Mouse (Mus musculus) ovary, postnatal 36 days (tissue): ENCODE results near the gene Rexo5.

ENCODE experiments used
- DNase-seq: peaks from one replicate; pipeline ENCODE4 v3.0.0; 2022; ENCODE audit warnings: low spot score, mixed read lengths

Rexo5 gene

DNA sequence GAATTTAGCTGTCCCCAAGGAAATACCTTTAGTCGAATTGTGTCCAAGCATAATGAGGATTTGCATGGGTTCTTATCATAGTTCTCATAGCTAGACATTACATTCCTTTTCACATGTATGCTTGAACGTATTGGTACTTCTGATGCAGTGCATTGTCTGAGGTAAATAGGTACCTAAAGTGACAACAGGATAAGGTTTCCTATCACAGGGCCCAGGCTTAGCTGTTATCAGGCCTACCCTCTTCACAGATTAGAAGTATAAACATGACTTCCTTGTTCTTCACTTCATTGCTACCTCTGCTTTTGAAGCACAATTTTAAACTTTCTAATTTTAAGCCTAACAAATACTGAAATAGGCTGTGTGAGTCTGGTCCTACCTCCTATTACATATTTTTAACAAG, 51.7 kb downstream of the Rexo5 start:
- no peak for DNase-seq

DNA sequence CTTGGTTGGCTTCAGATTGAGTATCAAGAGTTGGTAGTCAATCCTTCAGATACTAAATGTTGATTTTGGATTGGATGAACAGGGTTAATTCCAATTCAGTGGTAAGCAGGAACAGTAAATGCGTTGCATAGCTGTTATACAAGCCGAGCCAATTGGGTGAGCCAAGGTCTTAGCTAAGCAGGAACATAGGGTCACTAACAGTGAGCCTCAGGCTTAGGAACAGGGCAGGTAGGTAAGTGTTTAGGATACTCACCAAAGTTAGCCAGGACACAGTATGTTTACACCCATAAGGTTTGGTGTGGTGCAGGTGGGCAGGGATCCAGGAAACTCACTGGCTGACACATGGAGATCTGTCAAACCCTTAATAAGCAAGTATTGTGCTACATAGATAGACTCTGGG, 53.6 kb downstream of the Rexo5 start:
- DNase-seq, result no peak

DNA sequence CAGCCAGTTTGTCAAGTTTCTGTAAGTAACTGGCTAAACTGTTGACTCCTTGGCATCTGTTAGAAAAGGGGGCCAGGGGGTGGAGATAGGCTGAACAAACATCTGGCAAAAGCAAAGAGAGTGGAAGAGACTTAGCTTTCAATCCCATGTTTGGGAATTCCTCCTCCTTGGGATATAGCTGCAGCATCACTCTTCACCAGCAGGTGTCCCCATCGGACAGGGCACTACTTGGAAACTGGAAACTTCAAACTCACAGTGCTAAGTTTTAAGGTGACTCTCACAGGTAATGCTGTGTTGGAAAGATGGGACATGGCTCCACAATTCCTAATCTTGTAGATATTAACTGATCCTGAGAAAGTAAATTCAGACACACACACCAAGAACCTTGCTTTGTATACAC, 55.3 kb downstream of the Rexo5 start:
- peak; percentile 51 for DNase-seq

DNA sequence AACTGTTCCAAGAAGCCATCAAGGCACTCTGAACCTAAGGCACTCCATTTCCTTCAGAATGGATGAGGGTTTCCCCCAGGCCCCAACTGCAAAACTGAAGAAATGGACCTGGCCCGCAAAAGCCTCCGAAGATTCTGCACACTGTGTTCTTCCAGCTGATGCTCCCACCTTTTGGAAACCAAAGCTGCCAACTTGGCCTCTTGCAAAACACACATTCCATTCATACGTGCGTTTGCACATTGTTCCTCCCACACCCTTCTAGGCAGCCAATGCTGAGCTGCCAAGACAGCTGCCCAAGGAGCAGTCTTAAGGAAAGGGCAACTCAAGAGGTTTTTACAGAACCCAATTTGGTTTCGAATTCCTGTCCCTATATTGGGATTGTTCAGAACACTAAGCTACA, 56.9 kb downstream of the Rexo5 start:
- peak; percentile 23 for DNase-seq

DNA sequence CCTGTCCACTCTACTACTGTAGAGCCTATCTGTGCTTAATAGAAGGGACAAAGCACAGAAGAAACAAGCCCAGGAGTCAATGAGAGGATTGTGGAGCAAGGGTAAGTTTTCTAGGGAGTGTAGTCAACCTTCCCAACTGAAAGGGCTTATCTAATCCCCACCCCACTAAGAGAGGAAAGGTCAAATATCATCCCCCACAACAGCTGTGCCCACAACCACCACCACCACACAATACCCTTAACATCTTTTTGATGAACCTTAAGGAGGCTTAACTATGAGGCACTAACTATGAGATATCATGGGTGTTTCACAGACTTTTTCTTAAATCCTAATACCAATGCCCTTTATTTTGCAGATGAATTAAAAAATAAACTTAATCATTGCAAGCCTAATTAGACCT, 58.7 kb downstream of the Rexo5 start:
- DNase-seq, result no peak

DNA sequence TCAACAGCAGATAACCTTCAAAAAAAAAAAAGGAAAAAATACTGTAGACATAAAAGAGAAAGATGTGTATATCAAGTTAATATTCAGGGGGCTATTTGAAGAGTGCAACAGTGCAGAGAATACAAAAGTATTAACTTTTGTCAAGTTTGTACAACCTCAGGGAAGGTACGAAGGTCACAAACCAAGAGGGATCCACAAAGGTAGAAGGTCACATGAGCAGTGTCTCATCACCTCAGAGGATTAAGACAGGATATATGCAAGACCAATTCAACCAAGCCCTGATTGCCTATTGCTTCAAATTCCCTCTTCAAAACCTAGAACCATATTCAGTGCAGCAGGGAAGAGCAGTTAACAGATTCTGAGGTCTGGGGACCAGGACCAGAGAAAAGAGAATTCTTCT, 59.4 kb downstream of the Rexo5 start:
- no peak for DNase-seq

DNA sequence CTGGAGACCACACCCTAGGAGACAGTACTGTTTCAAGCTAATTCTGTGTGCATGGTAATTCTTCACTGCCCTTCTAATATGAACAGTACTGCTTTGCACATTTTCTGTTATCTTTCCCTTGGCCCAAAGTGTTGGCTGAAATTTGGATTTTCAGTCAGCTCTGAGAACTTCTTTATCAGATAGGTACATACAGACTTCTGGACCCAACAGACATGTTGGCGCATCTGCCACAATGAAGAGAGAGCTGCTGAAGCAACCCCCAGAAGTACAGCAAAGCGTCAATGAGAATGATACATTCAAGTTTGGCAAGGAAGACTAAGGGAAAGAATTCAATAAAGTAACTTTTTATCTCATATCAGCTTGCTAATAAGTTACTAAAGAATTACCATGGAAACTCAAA, 60.6 kb downstream of the Rexo5 start:
- no peak for DNase-seq

DNA sequence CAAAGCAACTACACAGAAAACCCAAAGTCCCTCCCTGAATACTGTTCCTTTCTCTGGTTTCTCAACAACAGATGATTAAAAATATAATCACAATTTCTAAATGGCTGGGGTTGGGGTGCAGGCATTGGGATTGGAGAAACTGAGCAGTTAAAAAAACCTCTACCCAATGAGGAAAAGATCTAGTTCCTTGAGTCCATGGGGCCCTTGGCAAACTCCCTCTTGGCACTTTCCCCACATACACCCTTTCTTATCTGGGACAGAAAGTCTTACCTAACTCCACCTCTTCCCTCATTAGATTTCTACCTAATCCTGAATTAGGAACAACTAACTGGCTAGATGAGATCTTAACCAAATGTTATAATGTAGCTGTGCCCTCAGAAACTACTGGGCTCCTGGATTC, 61.2 kb downstream of the Rexo5 start:
- no peak for DNase-seq

DNA sequence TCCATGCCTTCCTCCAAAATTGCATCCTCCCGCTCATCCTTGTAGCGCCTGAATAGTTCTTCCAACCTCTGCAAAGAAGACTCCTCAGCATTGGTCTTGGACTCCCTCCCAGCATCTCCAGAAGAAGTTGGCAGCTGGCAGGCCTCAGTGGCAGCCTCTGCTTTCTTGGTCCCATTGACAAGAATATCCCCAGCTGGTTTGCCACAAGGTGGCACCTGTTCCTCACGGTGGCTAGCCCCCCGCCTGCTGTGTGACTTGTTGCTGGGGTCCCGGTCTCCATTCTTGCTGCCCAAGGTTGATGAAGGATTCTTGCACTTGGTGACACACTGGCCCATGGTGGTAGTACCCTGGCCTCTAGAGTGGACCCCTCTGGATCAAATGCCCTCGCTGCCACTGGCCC, 65.7 kb downstream of the Rexo5 start:
- DNase-seq, result no peak

DNA sequence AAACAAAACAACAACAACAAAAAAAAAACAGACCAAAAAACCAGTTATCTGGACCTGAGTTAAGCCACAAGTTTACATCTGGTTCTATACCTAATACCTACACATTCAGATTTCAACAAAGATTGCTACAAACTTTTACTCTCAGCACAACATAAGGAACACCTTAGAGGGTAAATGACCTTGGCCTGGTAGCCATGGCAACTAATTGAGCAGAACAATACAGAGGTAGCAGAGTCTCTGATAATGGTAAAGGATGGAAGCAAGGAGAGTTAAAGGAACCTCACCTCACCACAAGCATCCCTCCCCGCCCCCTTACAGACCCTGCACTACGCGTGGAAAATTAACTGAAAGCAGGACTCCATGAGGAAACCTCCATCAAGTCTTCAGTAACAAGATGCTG, 66.3 kb downstream of the Rexo5 start:
- no peak for DNase-seq

DNA sequence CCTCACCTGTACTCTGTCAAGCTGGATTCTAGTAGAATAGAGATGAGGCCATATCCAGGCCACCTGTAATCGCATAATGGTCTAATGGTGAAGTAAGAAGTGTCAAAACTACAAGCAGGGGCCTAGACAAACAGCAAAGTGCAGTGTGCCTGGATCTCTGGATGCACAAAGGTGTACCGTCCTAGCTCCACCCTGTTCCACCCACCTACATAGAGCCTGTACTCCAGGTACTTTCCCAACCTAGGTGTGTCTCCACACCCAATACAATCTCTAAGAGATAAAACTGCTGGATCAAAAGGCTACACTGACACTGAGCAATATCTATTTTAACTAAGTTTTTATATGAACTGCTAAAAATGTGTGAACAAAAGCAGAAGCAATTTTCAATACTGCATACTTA, 66.7 kb downstream of the Rexo5 start:
- DNase-seq, result no peak

DNA sequence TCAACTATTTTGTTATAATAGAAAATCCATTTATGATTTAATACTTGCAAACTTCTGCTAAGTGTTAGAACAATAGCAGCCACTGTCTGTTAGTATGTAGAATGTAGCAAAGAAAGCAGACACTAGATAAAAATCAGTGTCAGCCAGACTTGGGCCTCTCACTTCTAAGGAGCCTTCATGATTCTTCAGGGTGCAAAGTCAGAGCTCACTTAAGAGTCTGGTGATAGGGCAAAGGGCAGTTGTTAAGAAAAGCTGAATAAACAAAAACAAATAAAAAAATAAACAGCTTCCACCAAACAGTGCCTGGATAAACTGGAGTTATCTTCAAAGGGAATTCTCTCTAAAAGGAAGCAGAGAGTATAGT, 67.1 kb downstream of the Rexo5 start:
- DNase-seq, result no peak

DNA sequence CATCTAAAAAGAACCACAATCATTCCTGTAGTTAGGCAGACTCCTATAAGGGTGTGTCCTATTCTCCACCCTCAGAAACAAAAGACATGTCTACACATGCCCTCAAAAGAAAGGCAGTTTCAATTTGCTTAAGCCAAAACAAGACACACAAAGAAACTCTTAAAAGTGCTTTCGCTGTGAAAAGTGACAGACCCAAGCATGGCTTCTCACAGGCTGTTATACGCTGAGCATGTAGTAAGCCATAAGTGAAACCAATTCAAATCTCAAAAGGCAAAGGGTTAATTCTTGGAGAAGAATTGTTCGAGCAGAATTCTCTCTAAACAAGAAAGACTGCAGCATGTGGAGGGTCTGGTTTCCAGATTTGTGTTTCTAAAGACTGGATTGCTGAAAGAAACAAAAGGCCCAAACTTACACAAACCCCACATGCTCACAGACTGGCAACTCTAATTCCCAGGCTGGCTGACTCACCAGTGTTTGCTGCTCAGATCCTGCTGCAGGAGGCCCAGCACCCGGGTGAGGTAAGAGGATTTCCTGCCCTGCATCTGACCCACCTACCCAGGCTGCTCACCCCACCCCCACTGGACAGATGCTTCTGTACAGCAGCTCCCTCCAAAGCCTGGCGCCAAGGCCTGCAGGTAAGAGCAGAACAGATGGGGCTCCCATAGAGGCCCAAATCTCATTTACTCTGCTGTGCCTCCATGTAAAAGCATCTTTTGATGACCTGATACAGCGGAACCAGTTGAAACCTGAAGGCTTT, 67.7 kb downstream of the Rexo5 start:
- DNase-seq, result no peak

DNA sequence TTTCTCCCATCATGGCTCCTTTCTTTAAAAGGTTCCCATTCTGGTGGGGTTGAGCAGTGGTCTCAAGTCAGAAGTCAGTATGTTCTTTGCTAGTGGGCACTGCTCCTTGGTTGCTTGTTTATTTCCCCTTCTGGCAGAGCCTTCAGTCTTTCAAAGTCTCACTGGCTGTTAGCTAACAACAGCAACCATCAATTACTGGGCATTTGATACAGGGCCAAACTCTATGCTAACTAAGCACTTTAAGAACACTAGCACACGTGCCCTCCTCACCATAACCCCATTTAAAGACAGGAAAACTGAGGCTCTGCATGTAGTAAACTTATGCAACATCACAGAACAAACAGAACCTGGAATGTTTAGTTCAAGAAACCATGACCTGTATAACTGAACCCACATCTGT, 68.4 kb downstream of the Rexo5 start:
- DNase-seq, result no peak

DNA sequence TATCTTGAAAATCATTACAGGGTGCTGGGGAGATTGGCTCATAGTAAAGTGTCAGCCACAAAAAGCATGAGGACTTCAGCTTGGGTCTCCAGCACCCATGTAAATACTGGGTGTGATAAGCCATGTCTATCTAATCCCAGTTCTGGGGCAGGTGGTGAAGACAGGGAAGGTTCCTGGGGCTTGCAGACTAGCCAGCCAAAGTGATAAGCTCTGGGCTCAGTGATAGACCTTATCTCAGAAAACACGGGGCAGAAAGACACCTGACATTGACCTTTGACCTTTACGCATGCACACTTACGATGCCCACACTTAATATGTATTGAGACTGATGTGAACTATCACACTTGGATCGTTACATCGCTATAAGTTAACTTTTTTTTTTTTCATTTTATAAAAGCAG, 70.7 kb downstream of the Rexo5 start:
- no peak for DNase-seq

DNA sequence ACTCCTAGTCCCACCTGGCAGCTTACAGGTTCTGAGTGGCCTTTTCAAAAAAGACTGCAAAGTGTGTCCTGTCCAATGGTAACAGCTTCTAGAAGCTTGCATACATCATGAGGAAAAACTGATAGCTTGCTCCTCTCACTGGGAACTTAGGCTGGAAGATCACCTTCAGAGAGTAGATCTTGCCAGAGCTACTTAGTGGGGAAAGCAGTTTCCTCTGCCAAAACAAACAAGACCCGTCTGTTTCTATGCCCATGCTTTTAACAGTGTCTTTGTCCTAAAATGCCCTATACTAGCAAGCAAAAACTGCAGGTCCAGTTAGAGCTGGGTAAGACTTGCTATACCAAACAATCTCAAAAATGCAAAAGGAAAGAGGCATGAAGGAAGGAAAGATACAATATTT, 72.3 kb downstream of the Rexo5 start:
- no peak for DNase-seq

DNA sequence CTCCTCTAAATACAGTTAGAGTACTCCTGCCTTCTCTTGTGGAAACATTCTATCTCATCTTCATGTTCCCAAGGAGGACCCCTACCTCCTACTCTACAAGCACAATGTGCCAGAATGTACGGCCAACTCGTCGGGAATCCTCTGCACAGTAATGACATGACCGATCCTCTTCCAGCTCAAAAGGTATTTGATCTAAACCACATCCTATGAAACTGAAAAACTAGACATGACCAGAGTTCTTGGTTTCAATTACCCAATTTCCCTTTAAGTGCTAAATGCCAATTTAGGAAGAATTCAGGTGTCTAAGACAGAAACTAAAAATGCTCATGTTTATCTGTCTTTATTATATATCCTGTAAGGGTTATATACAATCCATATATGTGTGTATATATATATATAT, 78.4 kb downstream of the Rexo5 start:
- DNase-seq, result no peak

DNA sequence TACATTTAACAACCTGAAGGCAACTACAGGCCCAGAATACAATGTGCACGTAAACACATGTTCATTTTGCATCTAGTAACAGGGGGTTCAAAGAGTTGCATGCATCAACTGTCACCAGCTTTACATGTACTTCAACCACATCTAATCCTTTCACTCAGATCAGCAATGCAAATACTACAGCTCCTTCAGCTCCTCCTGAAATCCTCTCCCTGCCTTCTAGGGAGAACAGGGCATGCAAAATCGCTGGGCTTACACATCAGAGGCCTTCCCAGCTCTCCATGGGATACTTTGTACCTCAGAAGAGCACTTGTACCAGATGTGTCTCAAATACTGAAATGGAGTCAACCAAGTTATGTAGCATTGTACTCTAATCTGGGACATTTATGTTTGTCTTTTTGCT, 79.2 kb downstream of the Rexo5 start:
- no peak for DNase-seq

DNA sequence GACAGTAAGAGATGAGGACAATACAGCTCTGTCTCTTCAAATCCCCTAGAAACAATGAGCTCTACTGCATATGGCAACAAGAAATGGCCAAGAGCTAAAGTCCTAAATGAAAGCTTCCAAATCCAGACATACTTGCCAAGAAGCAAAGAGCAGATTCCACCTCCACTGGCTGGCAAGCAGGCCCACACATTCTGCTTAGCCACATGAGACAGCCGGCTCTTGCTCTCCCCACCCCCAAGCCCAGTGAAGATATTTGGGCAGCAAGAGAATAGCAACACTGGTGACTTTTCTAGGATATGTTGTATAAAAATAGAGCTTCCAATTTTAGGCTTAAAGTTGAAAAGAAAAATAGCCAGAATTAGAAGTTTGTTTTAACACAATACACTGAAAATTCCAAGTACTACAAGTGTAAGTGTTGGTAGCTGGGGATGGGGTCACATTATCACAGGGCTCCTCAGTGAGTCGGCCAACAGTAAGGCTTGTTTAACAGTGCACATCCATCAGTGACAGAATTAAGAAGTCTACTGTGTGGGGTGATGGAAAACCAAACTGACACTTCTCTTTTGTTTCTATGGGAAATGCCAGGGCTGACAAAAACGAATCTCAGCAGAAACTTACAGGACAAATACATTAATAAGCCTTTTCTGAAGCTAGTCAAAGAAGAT, 82.1 kb downstream of the Rexo5 start:
- no peak for DNase-seq

DNA sequence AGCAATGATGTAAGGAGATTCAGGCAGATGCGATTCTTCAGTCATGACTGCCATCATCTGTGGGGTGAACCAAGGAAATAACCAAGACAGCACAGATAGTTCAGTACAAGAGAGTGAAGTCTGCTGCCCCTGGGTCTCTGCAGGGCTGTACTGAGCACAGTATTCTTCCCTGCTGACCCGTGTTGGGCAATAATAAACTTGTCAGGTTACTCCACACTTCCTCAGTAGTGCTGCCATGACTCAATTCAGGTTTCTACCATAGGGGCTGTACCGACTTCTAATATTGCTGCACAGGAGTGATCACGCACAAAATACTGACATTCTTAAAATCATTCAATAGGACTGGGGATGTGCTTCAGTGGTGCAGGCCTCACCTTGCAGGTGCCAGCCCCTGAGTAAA, 85.4 kb downstream of the Rexo5 start:
- no peak for DNase-seq

DNA sequence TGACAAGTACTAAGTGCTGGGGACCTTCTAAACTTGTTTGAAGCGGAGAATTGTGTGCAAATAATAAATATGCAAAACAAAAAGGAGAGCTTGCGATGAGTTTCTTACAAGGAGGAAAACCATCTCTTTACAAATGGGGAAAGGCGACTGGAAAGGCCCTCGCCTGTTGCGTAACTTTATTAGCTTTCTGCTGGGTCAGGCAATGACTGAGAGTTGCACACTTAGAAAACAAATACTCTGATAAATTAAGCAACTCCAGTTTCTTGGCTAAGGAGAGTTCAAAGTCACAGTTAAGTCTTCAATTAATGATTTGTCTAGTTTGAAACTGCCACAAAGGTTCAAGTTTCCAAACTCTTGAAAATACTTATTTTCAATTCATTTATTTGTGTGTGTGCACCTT, 86.5 kb downstream of the Rexo5 start:
- no peak for DNase-seq

DNA sequence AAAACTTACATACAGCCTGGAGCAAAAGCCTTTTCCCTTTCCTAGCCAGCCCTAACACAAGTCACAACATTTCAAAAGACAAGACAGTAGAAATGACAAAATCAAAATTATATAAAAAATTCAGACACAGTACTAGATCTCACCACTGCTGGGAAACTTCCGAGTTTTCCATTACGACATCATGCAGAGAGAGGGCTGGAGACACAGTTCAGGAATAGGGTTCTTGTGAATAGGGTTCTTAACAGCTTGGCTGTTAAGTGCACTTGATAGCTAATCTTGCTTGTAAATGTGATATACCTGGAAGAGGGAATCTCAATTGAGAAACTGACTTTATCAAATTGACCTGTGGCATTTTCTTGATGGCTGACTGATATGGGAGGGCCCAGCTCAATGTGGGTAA, 87.4 kb downstream of the Rexo5 start:
- DNase-seq, result no peak

DNA sequence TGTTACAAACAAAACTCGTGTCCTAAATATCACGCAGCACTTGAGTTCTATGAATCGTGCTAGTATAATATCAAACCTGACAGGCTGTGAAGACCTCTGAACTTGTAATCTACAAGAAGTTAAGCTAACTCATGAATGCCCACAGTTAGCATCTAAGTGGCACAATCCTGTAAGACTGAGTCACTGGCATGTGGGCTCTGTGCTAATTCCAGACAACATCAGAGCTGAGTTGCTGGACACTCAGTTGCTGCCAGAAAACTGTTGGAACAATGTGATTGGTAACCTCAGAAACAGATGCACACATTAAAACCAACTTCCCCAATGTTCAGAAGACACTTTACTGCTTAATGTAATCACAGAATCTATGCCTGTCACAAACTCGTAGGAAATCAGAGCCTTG, 94.1 kb downstream of the Rexo5 start:
- no peak for DNase-seq

DNA sequence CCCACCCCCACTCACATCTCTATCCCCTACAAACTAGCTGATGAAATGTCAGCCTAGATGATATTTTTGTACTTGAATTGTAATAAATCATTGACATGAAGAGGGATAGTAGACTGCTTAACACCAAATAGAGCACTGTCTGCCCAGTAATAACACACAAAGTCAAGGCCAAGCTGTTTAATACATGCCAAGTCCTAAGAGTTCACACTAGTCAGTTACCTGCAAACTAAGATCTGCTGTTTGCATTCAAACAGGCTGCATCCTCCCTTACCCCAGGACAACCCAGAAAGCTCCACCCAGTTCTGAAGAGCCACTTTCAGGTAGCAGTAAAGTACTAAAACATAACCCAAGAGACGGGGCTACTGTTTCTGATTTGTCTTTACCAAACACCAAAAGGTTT, 98.4 kb downstream of the Rexo5 start:
- no peak for DNase-seq
